Mouse (Mus musculus): Measurements from ENCODE around the gene Dennd1b.

DNA sequence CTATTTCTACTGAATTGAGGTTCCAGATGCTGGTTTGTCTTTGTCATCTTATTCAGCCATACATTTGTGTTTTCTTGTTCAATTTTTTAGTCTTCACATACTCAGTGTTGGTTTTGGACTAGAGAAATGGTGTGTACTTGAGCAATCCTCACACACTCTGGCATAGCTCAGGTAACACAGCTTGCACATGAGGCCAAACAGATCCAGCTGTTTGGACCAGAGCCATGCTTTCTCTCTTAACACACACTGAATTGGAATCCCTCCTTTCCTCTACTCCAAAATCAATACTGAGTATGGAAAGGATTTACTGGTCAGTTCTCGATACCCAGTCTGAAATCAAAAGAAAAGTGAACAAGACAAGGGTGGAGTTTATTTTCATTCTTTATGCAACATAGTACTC is 69.2 kb downstream of the Dennd1b start:
- TF ChIP-seq CTCF (IDR thresholded peaks at IDR 0.05) = no peak
- no peak for TF ChIP-seq EP300 (IDR thresholded peaks at IDR 0.05)
